Mouse (Mus musculus) kidney, postnatal 0 days (tissue): Measurements from ENCODE around the gene Adprhl1. TPM values are rescaled to one million over a fixed set of nuclear protein-coding genes. Genes with fewer than 3 reads are reported as not detected.

ENCODE experiments used
- ATAC-seq: fragments of 200-750 bp; cut with Nextera tagmentation; replicated peaks from 2 replicates; pipeline ENCODE4 v1.8.0; 2017; ENCODE audit warnings: low read depth, moderate number of reproducible peaks, moderate TSS enrichment, moderate library complexity; ENCODE audit not compliant: low FRiP score
- DNase-seq: peaks from one replicate; pipeline ENCODE4 v3.0.0-alpha.2; 2016; ENCODE audit warnings: low spot score
- H3K27ac ChIP-seq: fragments of 300-500 bp; sonication (generic); 2 replicates; pipeline ENCODE4 v1.5.1; 2014; ENCODE audit warnings: mild to moderate bottlenecking
- H3K27me3 ChIP-seq: fragments of 300-500 bp; sonication (generic); 2 replicates; pipeline ENCODE4 v1.6.1; 2014; ENCODE audit warnings: low read length, mixed read lengths; ENCODE audit not compliant: insufficient read depth
- H3K36me3 ChIP-seq: fragments of 300-500 bp; sonication (generic); 2 replicates; pipeline ENCODE4 v1.6.1; 2014; ENCODE audit warnings: low read length, mixed read lengths; ENCODE audit not compliant: insufficient read depth
- H3K4me1 ChIP-seq: fragments of 300-500 bp; sonication (generic); replicated peaks from 2 replicates; pipeline ENCODE4 v1.6.1; 2014; ENCODE audit warnings: antibody characterized with exemption, low read length, mixed read lengths; ENCODE audit not compliant: insufficient read depth
- H3K4me2 ChIP-seq: fragments of 300-500 bp; sonication (generic); 2 replicates; pipeline ENCODE4 v1.6.1; 2014; ENCODE audit warnings: mild to moderate bottlenecking, low read length, moderate library complexity, mixed read lengths
- H3K4me3 ChIP-seq: fragments of 300-500 bp; sonication (generic); replicated peaks from 2 replicates; pipeline ENCODE4 v1.5.1; 2014; ENCODE audit warnings: low read depth, low read length
- H3K9ac ChIP-seq: fragments of 300-500 bp; sonication (generic); 2 replicates; pipeline ENCODE4 v1.6.1; 2014; ENCODE audit warnings: low read depth, low read length
- H3K9me3 ChIP-seq: fragments of 300-500 bp; sonication (generic); replicated peaks from 2 replicates; pipeline ENCODE4 v1.6.1; 2016; ENCODE audit warnings: low read length, inconsistent platforms, mixed read lengths
- CTCF ChIP-seq: IDR thresholded peaks from 2 replicates; pipeline ENCODE4 v1.5.1; 2016; ENCODE audit warnings: antibody characterized with exemption, low read depth, mild to moderate bottlenecking, moderate library complexity
- WGBS: fragments of 180-500 bp; shearing (Covaris S2); extraction: QIAGEN DNeasy Blood & Tissue Kit; methylation state at CpG from one replicate; pipeline ENCODE4 v1.1.7; 2014; 5-methylcytosine and 5-hydroxymethylcytosine counted together
- polyA plus RNA-seq: library from polyadenylated mRNA; unstranded; fragments of >200 nt; fragmentation: Nextera tagmentation; extraction: Ambion mirVana; gene quantifications from 2 replicates; pipeline ENCODE4 v1.2.1, GENCODE M21; 2015

The Adprhl1 gene
- polyA plus RNA-seq, 1 experiment from 2014 or later = not detected

DNA sequence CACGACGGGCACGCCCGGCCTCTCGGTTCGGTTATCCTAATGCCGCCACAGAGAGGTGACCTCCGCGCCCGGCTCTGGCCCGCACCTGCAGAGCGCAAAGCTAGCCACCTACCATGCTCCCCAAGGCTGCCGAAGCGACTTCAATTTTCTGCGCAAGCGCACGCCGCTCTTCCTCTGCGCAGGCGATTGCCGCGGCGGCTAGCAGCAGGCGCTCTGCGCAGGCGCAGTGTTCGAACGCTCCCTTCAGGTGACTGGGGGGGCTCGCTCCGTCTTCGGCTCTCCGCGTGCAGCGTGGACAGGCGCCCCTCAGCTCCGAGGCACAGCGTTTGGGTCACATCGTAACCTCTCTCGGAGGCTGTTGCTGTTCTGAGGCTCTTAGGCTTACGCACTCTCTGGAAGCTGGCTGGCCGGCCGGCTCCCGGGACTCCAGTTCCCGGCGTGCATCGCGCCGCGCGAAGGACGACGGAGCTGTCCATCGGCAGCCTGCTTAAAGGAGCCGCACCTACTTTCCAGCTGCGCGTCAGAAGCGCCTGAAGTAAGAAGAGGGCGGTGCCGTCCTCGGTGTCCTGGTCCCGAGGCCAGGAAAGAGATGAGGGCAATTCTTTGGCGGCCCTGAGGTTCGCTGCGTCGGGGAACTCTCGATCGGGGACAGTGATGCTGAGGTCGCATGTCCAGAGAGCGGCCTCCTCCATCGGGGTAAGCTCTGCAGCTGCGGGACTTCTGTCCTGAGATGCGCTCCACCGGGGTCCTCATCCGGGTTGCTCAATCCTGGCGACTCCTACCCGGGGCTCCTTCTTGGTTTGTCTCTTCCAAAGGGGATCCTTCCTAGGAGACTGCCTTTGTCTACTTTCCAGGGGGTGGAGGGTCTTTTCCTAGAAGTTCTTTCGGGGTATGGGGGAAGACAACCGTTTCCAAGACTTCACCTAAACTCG, 34.0 kb upstream of the Adprhl1 start, which contains the start of the genes Dcun1d2 and Tmco3:
Gene Dcun1d2 (minus strand): TSS at position 440 of the 932 bp plus-strand sequence.
Gene Tmco3 (plus strand): TSS at position 499 of the 932 bp plus-strand sequence.
- H3K9ac ChIP-seq = peak within 1 kb of the TSS; percentile 67
- WGBS = under 1% methylated on average over 79 of the region's 79 CpGs

GRCm38 (mm10) chr8:13287304-13287691, 33.3 kb upstream of the Adprhl1 start:
- TF ChIP-seq CTCF = 0 out of 2 replicates have a peak, but pooled peaks have one; percentile 4
- Histone ChIP-seq H3K4me2 (peak overlapping the region; percentile 74), H3K36me3 (no peaks in the 10 kb centered on the region), H3K4me1 (peaks cover 15% of the 10 kb centered on the region), H3K9me3 (no peaks in the 10 kb centered on the region), H3K9ac (peak overlapping the region; percentile 67), H3K27ac (peak overlapping the region; percentile 93), H3K4me3 (peak overlapping the region; percentile 62), H3K27me3 (no peaks in the 10 kb centered on the region)
- ATAC-seq (peak; percentile 86), DNase-seq (peak; percentile 91)
- WGBS = under 1% methylated on average over 33 of the region's 34 CpGs

More for the DNA sequence above, 34.0 kb upstream of the Adprhl1 start, which contains the start of the genes Dcun1d2 and Tmco3:
- Histone ChIP-seq H3K4me1 (peaks cover 15% of the 10 kb centered on the region), H3K4me3 (peak within 1 kb of the TSS; percentile 62), H3K9me3 (no peaks in the 10 kb centered on the region), H3K4me2 (peak within 1 kb of the TSS; percentile 74), H3K36me3 (peaks cover 4% of the 10 kb centered on the region; the same call in 1 of the 2 replicates), H3K27me3 (no peaks in the 10 kb centered on the region), H3K27ac (peak within 1 kb of the TSS; percentile 93)
- peak; percentile 87 for ATAC-seq
- TF ChIP-seq CTCF = no peak
- peak; percentile 97 for DNase-seq

GRCm38 (mm10) chr8:13283200-13283599, 29.2 kb upstream of the Adprhl1 start:
- no peaks in the 10 kb centered on the region for H3K36me3 ChIP-seq
- H3K4me1 ChIP-seq = peaks cover 6% of the 10 kb centered on the region
- WGBS = 79% methylated on average over 1 of the region's 1 CpGs
- H3K27me3 ChIP-seq = no peaks in the 10 kb centered on the region
- no peak overlapping the region for H3K4me2 ChIP-seq
- H3K9me3 ChIP-seq = no peaks in the 10 kb centered on the region
- no peak for ATAC-seq
- no peak overlapping the region for H3K9ac ChIP-seq
- no peak for DNase-seq
- no peak overlapping the region for H3K4me3 ChIP-seq
- no peak overlapping the region for H3K27ac ChIP-seq
- peak; percentile 19; the same call in 1 of the 2 replicates for TF ChIP-seq CTCF

- DNase-seq (no peak), ATAC-seq (no peak)
- Histone ChIP-seq H3K9me3 (no peaks in the 10 kb centered on the region), H3K4me2 (no peak overlapping the region), H3K36me3 (0 out of 2 replicates have a peak, but pooled peaks cover 5% of the 10 kb centered on the region), H3K27ac (no peak overlapping the region), H3K4me3 (no peak overlapping the region), H3K4me1 (no peaks in the 10 kb centered on the region), H3K9ac (no peak overlapping the region), H3K27me3 (no peaks in the 10 kb centered on the region)
- WGBS = 45% methylated on average over 5 of the region's 5 CpGs
- TF ChIP-seq CTCF = no peak
These were observed 23.0 kb upstream of the Adprhl1 start for GRCm38 (mm10) chr8:13276941-13277447.

- Histone ChIP-seq H3K9ac (no peak overlapping the region), H3K27me3 (no peaks in the 10 kb centered on the region), H3K27ac (no peak overlapping the region), H3K4me3 (no peak overlapping the region), H3K4me1 (no peaks in the 10 kb centered on the region), H3K4me2 (no peak overlapping the region), H3K36me3 (peaks cover 14% of the 10 kb centered on the region), H3K9me3 (no peaks in the 10 kb centered on the region)
- WGBS = 88% methylated on average over 5 of the region's 5 CpGs
- ATAC-seq = no peak
- TF ChIP-seq CTCF = no peak
- DNase-seq = no peak
These were observed 18.9 kb upstream of the Adprhl1 start for GRCm38 (mm10) chr8:13272834-13273233.

- H3K9ac ChIP-seq = no peak overlapping the region
- H3K9me3 ChIP-seq = no peaks in the 10 kb centered on the region
- 61% methylated on average over 2 of the region's 2 CpGs for WGBS
- H3K4me3 ChIP-seq = no peak overlapping the region
- no peak for TF ChIP-seq CTCF
- no peaks in the 10 kb centered on the region for H3K4me1 ChIP-seq
- H3K27me3 ChIP-seq = no peaks in the 10 kb centered on the region
- no peak overlapping the region for H3K4me2 ChIP-seq
- peak; percentile 25 for DNase-seq
- H3K27ac ChIP-seq = no peak overlapping the region
- ATAC-seq = no peak
- H3K36me3 ChIP-seq = peaks cover 8% of the 10 kb centered on the region
These were observed 13.6 kb upstream of the Adprhl1 start for GRCm38 (mm10) chr8:13267566-13267965.
